Mouse (Mus musculus) cortical plate, adult 2 months (tissue): Measurements from ENCODE around the gene Ccdc9.

Experiments used
- CTCF ChIP-seq: fragments of 200-500 bp; IDR thresholded peaks from 2 replicates; pipeline ENCODE4 v1.5.1; 2011; ENCODE audit warnings: mild to moderate bottlenecking, control low read depth, low read length; ENCODE audit not compliant: insufficient read depth; ENCODE audit errors: extremely low read depth
- POLR2A ChIP-seq: fragments of 200-500 bp; IDR thresholded peaks from 2 replicates; pipeline ENCODE4 v1.6.1; 2011; ENCODE audit warnings: mild to moderate bottlenecking, low read length, control low read depth; ENCODE audit not compliant: insufficient read depth; ENCODE audit errors: extremely low read depth

DNA sequence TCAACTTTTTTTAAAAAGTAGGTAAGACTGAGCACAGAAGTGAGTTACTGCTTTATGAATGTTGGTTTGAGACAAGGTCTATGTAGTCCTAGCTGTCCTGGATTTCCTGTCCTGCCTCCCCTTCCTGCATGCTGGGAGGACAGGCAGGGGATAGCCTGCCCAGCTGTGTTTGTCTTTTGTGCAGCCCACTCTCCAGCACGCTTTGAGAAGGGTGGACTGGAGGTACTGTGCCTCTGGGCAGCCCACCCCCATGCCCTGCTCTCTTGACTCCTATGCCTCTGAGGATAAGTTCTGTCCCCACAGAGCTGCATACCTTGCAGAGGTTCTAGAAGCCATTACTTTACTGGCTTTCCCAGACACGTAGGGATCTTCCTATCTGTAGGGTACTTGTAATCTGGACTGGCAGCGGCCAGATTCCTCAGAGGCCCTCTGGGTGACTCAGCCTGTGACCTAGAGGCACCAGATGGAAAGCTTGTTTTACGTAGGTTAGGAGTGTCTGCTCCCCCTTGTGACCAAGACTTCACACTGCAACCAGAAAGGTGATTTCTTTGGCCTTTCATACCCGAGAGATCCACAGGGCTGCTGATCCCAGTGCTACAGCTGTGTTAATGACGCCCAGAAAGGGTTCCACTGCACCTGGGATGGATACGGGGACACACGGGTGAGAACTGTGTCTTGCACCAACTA, 39.5 kb upstream of the Ccdc9 start:
- peak; percentile 69 for TF ChIP-seq CTCF
- no peak for TF ChIP-seq POLR2A
